Mouse (Mus musculus) 3T3-L1 (cell line): Measurements from ENCODE around the gene Cdyl.

Source experiments
- DNase-seq: peaks from one replicate; pipeline ENCODE4 v3.0.0-alpha.2; 2015; ENCODE audit warnings: low read depth, low spot score

Cdyl gene

GRCm38 (mm10) chr13:35797811-35798522 is 138.3 kb downstream of the Cdyl start:
- DNase-seq, result no peak

- peak; percentile 45 for DNase-seq
These were observed 139.0 kb downstream of the Cdyl start for GRCm38 (mm10) chr13:35798645-35799044.

GRCm38 (mm10) chr13:35800270-35800669 is 140.6 kb downstream of the Cdyl start:
- no peak for DNase-seq

GRCm38 (mm10) chr13:35805727-35806126 is 146.1 kb downstream of the Cdyl start:
- DNase-seq, result no peak

- DNase-seq, result no peak
These were observed 146.5 kb downstream of the Cdyl start for GRCm38 (mm10) chr13:35806165-35806564.

GRCm38 (mm10) chr13:35807016-35807415 is 147.4 kb downstream of the Cdyl start:
- no peak for DNase-seq

- no peak for DNase-seq
These were observed 147.9 kb downstream of the Cdyl start for GRCm38 (mm10) chr13:35807525-35807924.

- no peak for DNase-seq
These were observed 148.3 kb downstream of the Cdyl start for GRCm38 (mm10) chr13:35807940-35808339.

- DNase-seq, result no peak
These were observed 149.9 kb downstream of the Cdyl start for GRCm38 (mm10) chr13:35809252-35810159.

GRCm38 (mm10) chr13:35810160-35810537 is 150.5 kb downstream of the Cdyl start:
- no peak for DNase-seq

GRCm38 (mm10) chr13:35811361-35812190 is 151.9 kb downstream of the Cdyl start:
- DNase-seq, result no peak

GRCm38 (mm10) chr13:35812191-35812440 is 152.5 kb downstream of the Cdyl start:
- no peak for DNase-seq

- no peak for DNase-seq
These were observed 153.9 kb downstream of the Cdyl start for GRCm38 (mm10) chr13:35813348-35814127.

GRCm38 (mm10) chr13:35815205-35815726 is 155.6 kb downstream of the Cdyl start:
- DNase-seq, result no peak

GRCm38 (mm10) chr13:35815782-35816368 is 156.2 kb downstream of the Cdyl start:
- DNase-seq, result no peak

- peak; percentile 76 for DNase-seq
These were observed 158.0 kb downstream of the Cdyl start for GRCm38 (mm10) chr13:35817626-35818025.

- no peak for DNase-seq
These were observed 158.4 kb downstream of the Cdyl start for GRCm38 (mm10) chr13:35818060-35818459.

GRCm38 (mm10) chr13:35821821-35822454 is 162.3 kb downstream of the Cdyl start:
- DNase-seq, result no peak

GRCm38 (mm10) chr13:35822795-35823194 is 163.2 kb downstream of the Cdyl start:
- DNase-seq, result no peak

GRCm38 (mm10) chr13:35825639-35826038 is 166.0 kb downstream of the Cdyl start:
- DNase-seq, result no peak
